Mouse (Mus musculus): ENCODE results near the gene Gss. TPM values are rescaled to one million over a fixed set of nuclear protein-coding genes. Genes with fewer than 3 reads are reported as not detected.

The Gss gene
- 7.3 and 8.5 TPM in 2 replicates for polyA plus RNA-seq (2011; ENCODE audit: insufficient read depth, insufficient read length, low replicate concordance, missing spikeins)

DNA sequence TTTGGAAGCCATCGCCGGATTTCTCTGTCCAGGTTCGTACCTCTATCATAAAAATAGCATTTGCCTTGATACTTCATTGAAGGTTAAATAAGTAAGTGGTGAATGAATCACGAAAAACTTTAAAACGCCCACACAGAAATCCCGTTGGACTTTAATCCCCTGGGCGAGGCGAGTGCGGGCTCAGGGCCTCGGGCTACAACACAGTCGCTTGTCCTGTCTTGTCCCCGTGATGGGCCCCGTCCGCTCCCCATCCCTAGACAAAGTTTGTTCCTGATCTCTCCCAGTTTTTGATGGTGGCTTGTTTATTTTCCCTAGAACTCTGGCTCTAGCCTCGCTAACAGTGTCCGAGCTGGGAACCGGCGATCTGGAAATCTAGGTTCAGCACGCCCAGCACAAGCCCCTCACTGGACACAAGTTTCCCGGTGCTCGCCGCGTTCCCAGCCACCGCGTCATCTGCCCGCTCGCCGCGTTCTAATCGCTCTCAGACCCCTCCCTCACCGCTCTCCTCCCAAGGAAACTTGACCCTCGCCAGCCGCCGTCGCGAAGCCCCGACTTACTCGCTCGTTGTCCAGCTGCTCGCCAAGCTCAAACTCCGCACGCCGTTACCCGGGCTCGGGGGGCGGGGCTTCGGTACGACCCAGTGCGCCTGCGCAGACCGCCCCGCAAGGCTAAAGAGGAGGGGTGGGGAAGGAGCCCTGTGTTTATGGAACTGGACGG, at the start of gene Gss:
TSS of gene Gss (minus strand) at position 674 of the 717 bp plus-strand sequence.
- TF ChIP-seq POLR2A (IDR thresholded peaks at IDR 0.05; ENCODE audit: borderline replicate concordance, control insufficient read depth, low read depth, low read length), result 0 out of 2 replicates have a peak, but pooled peaks have one; percentile 57
- TF ChIP-seq CTCF (IDR thresholded peaks at IDR 0.05; ENCODE audit: control insufficient read depth, insufficient read depth, low read length), result no peak
- under 1% methylated on average over 53 of the region's 53 CpGs for WGBS
- Histone ChIP-seq H3K27ac (ENCODE audit: control insufficient read depth, insufficient read depth, low read depth, low read length, poor library complexity) (no peak within 1 kb of the TSS), H3K4me3 (replicated peaks; ENCODE audit: control insufficient read depth, low read depth, low read length) (peak within 1 kb of the TSS; percentile 87), H3K4me1 (ENCODE audit: control insufficient read depth, insufficient read depth, low read length) (no peaks in the 10 kb centered on the region; the same call in 1 of the 2 replicates)

- TF ChIP-seq POLR2A (IDR thresholded peaks at IDR 0.05; ENCODE audit: borderline replicate concordance, control insufficient read depth, low read depth, low read length), result no peak
- no peak for TF ChIP-seq CTCF (IDR thresholded peaks at IDR 0.05; ENCODE audit: control insufficient read depth, insufficient read depth, low read length)
- WGBS, result 83% methylated on average over 18 of the region's 18 CpGs
- H3K27ac ChIP-seq (ENCODE audit: control insufficient read depth, insufficient read depth, low read depth, low read length, poor library complexity), result peak overlapping the region; percentile 25
Observed at GRCm38 (mm10) chr2:155641540-155642472, 49.2 kb upstream of the Gss start.

GRCm38 (mm10) chr2:155640656-155641055, 48.0 kb upstream of the Gss start:
- WGBS, result 87% methylated on average over 6 of the region's 6 CpGs
- TF ChIP-seq CTCF (IDR thresholded peaks at IDR 0.05; ENCODE audit: control insufficient read depth, insufficient read depth, low read length) (no peak), POLR2A (IDR thresholded peaks at IDR 0.05; ENCODE audit: borderline replicate concordance, control insufficient read depth, low read depth, low read length) (no peak)
- H3K4me3 ChIP-seq (replicated peaks; ENCODE audit: control insufficient read depth, low read depth, low read length), result no peak overlapping the region
- no peak overlapping the region for H3K27ac ChIP-seq (ENCODE audit: control insufficient read depth, insufficient read depth, low read depth, low read length, poor library complexity)
- no peaks in the 10 kb centered on the region; the same call in 1 of the 2 replicates for H3K4me1 ChIP-seq (ENCODE audit: control insufficient read depth, insufficient read depth, low read length)

More at GRCm38 (mm10) chr2:155641540-155642472, 49.2 kb upstream of the Gss start:
- Histone ChIP-seq H3K4me3 (replicated peaks; ENCODE audit: control insufficient read depth, low read depth, low read length) (no peak overlapping the region), H3K4me1 (ENCODE audit: control insufficient read depth, insufficient read depth, low read length) (no peaks in the 10 kb centered on the region; the same call in 1 of the 2 replicates)

DNA sequence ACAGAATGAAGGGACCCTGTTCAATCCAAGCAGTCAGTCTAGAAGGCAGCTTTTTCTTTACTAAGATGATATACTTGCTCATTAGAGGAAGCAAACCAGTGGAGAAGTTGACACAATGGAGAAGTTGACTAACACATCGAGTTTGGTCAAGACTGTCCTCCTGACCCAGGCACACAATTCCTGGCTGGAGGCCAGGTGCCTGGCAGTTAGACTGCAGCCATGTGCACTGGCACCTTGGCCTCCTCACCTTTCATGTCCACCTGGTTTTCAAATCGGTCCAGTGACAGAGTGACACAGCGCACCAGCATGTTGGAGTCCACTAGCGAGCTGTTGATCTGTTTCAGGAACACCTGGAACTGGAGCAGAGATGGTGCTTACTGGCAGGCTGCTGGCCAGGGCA, 44.8 kb upstream of the Gss start:
- Histone ChIP-seq H3K4me3 (replicated peaks; ENCODE audit: control insufficient read depth, low read depth, low read length) (no peak overlapping the region), H3K27ac (ENCODE audit: control insufficient read depth, insufficient read depth, low read depth, low read length, poor library complexity) (no peak overlapping the region), H3K4me1 (ENCODE audit: control insufficient read depth, insufficient read depth, low read length) (no peaks in the 10 kb centered on the region; the same call in 1 of the 2 replicates)
- WGBS, result 73% methylated on average over 4 of the region's 4 CpGs
- no peak for TF ChIP-seq POLR2A (IDR thresholded peaks at IDR 0.05; ENCODE audit: borderline replicate concordance, control insufficient read depth, low read depth, low read length)
- TF ChIP-seq CTCF (IDR thresholded peaks at IDR 0.05; ENCODE audit: control insufficient read depth, insufficient read depth, low read length), result no peak

GRCm38 (mm10) chr2:155636881-155637280, 44.3 kb upstream of the Gss start:
- TF ChIP-seq CTCF (IDR thresholded peaks at IDR 0.05; ENCODE audit: control insufficient read depth, insufficient read depth, low read length) (no peak), POLR2A (IDR thresholded peaks at IDR 0.05; ENCODE audit: borderline replicate concordance, control insufficient read depth, low read depth, low read length) (no peak)
- Histone ChIP-seq H3K27ac (ENCODE audit: control insufficient read depth, insufficient read depth, low read depth, low read length, poor library complexity) (no peak overlapping the region), H3K4me1 (ENCODE audit: control insufficient read depth, insufficient read depth, low read length) (no peaks in the 10 kb centered on the region; the same call in 1 of the 2 replicates), H3K4me3 (replicated peaks; ENCODE audit: control insufficient read depth, low read depth, low read length) (no peak overlapping the region)

- Histone ChIP-seq H3K4me1 (ENCODE audit: control insufficient read depth, insufficient read depth, low read length) (no peaks in the 10 kb centered on the region), H3K4me3 (replicated peaks; ENCODE audit: control insufficient read depth, low read depth, low read length) (no peak overlapping the region), H3K27ac (ENCODE audit: control insufficient read depth, insufficient read depth, low read depth, low read length, poor library complexity) (no peak overlapping the region)
- 96% methylated on average over 8 of the region's 8 CpGs for WGBS
- TF ChIP-seq POLR2A (IDR thresholded peaks at IDR 0.05; ENCODE audit: borderline replicate concordance, control insufficient read depth, low read depth, low read length) (no peak), CTCF (IDR thresholded peaks at IDR 0.05; ENCODE audit: control insufficient read depth, insufficient read depth, low read length) (no peak)
Observed at GRCm38 (mm10) chr2:155635961-155636360, 43.4 kb upstream of the Gss start.

DNA sequence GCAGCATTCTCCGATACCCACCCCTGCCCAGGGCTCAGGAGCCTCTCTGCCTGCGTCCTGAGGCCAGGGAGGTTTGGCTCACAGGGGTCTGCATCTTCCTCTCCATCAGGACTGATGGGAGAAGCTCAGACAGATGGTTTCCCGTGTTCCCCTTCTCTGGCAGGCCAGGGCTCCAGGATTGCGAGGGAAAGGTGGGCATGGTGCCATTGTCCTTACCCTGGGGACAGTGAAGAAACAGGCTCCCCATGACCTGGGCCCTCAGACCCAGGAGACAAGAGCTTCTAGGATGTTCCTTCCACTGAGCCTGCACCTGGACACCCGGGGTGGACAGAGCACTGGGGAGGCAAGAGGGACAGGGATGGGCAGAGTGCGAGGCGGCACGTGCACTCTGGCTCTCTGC, 42.0 kb upstream of the Gss start:
- TF ChIP-seq POLR2A (IDR thresholded peaks at IDR 0.05; ENCODE audit: borderline replicate concordance, control insufficient read depth, low read depth, low read length) (no peak), CTCF (IDR thresholded peaks at IDR 0.05; ENCODE audit: control insufficient read depth, insufficient read depth, low read length) (no peak)
- Histone ChIP-seq H3K4me3 (replicated peaks; ENCODE audit: control insufficient read depth, low read depth, low read length) (no peak overlapping the region), H3K4me1 (ENCODE audit: control insufficient read depth, insufficient read depth, low read length) (no peaks in the 10 kb centered on the region), H3K27ac (ENCODE audit: control insufficient read depth, insufficient read depth, low read depth, low read length, poor library complexity) (no peak overlapping the region)
- 88% methylated on average over 8 of the region's 8 CpGs for WGBS

DNA sequence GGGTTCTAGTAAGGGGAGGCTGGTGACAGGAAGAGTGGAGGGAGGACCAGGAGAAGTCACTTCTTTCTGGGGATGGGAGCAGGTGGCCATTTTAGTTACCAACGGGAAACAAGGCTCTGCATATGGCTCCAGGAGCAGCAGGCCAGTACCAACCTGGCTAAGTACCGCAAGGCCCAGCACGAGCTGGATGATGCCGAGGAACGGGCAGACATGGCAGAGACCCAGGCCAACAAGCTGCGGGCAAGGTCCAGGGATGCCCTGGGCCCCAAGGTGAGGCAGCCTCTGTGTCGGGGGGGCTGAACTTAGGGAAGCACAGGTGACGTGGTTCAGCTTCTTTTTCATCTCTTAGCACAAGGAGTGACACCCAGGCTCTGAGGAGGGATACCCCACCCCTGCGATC, 41.1 kb upstream of the Gss start:
- TF ChIP-seq POLR2A (IDR thresholded peaks at IDR 0.05; ENCODE audit: borderline replicate concordance, control insufficient read depth, low read depth, low read length) (no peak), CTCF (IDR thresholded peaks at IDR 0.05; ENCODE audit: control insufficient read depth, insufficient read depth, low read length) (no peak)
- Histone ChIP-seq H3K4me1 (ENCODE audit: control insufficient read depth, insufficient read depth, low read length) (no peaks in the 10 kb centered on the region), H3K4me3 (replicated peaks; ENCODE audit: control insufficient read depth, low read depth, low read length) (no peak overlapping the region), H3K27ac (ENCODE audit: control insufficient read depth, insufficient read depth, low read depth, low read length, poor library complexity) (no peak overlapping the region)
- 93% methylated on average over 9 of the region's 9 CpGs for WGBS
